Mouse (Mus musculus) kidney, postnatal 36 days (tissue): ENCODE results near the gene Tdrd12.
"Not testable (repeated sequence)": the region's sequence is repeated elsewhere in the genome, so short reads cannot be mapped to it uniquely, and the experiment has no call there.

Experiments
- DNase-seq, 2 experiments: peaks; one replicate each; pipeline ENCODE4 v3.0.0; 2021 to 2022; ENCODE audit warnings: mixed read lengths in 2 of 2

The Tdrd12 gene

DNA sequence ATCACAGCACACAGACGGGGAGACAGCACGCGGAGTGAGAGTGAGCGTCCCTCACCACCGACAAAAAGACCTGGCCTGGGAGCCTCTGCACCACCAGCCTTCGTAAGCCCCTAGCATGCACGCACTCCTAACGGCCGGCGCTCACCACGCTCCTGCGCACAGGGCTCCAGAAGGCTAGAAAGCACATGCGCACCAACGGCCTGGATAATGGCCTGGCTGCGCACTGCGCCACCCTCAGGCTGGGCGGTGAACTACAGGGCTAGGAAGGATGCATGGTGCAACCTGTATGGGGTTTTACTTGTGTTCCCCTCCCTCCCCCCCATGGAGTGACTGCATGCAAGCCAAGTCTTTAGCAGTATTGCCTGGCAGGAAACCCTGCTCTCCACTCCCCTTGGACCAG is at the start of gene Tdrd12:
Gene Tdrd12 (minus strand): TSS at position 184 of the 400 bp plus-strand sequence.
- DNase-seq, result no peak

DNA sequence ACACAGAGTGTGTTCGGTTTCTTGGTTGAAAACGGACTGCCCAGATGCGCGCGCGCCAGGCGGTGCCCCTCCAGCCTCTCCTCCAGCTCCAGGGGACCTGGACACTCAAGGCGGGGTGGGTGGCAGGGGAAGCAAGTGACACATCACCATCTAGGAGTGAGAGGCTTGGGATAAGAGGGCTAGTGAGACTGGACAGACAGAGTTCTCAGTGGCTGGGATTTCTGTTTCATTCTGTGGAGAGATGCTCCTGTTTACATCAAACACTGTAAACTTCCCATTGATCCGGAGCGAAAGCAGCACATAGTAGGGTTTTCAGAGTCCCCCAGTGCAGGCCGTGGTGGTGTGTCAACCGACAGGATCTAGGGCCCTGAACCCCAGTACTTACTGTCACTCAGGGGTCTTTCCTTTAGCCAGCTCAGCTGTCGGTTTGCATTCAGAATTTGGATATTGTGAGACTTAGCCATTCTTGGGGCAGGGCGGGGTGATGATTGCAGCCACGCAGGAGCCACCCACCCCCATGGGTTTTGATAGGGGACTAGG is 49.4 kb upstream of the Tdrd12 start:
- DNase-seq, result no peak

DNA sequence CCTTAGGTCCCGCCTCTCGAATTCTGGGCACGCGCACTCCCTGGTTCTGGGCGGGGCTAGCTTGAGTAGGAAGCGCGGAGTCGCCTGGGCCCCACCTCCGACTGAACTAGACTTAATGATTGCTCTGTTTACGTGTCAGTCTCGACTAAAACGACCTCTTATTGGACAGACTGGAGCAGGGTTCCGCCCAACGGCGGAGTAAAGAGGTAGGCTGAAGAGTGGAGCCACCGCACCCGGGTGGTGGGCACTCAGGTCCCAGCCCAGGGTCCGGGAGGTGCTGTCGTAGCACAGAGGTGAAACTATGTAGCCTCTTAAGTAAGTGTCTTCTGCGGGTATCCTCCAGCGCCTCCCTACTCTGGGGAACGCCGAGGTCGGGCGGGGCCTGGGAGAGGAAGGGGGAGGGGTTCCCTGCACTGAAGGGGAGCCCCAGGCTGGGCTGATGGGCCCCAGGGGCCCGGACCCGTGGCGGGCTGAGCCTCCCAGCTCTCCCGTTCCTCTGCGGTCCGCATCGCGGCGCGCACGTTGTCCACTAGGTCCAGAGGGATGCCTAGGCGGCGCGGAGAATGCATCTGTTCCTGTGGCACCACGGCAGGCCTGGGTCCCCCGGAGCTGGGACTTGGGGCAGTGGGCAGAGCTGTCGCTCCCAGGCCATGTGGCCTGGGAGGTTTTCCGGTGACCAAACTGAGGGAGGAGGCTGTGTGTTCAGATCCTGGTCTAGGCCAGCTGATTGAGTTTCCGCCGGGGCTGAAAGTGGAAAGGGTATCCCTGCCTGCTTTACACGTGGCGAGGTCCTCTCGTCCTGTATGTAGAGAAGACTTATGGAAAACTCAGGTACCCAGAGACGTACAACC is 48.7 kb upstream of the Tdrd12 start, which contains the start of gene Ankrd27:
Gene Ankrd27 (plus strand): TSS at position 190 of the 851 bp plus-strand sequence.
- DNase-seq, result peak; percentile 97

DNA sequence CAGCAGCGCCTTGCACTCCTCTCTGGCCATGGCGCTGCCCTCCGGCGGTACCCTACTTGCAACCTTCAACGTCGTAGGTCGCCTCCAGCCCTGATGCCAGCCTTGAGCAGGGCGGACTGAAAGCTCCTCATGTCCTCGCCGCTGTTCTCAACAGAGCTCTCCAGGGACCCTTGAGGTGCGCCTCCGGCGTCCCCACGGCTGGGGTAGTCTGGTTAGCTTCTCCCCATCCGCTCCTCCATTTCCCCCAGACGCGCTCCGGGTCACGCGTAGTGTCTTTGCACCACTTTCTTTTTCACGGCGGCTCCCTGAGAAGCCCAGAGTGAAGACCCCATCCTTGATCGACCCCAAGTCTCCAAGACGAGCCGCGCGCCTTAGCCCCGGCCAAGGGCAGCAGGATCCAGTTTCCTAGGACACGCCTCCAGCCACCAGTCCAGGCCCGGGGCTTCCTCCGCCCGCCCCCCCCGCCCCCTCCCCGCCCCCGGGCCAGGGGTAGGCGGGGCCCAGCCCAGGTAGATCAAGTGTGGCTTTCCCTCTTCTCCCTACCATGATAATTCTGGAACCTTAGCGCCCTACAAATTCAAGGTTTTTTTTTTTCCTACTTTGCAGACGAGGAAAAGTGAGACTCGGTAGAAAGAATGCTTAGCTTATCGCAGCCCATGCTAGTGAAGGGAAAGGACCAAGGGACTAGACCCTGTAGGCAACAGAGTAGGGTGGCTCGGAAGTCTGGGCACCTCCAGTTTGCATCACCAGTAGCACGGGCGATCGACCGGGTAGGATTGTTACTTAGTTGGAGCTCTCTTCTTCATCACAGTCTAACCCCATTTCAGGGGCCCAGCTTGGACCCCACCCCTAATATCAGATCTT is 47.9 kb upstream of the Tdrd12 start, which contains the start of gene Rgs9bp:
Gene Rgs9bp (minus strand): TSS at position 392 of the 864 bp plus-strand sequence.
- peak; percentile 75 to 80 for DNase-seq

DNA sequence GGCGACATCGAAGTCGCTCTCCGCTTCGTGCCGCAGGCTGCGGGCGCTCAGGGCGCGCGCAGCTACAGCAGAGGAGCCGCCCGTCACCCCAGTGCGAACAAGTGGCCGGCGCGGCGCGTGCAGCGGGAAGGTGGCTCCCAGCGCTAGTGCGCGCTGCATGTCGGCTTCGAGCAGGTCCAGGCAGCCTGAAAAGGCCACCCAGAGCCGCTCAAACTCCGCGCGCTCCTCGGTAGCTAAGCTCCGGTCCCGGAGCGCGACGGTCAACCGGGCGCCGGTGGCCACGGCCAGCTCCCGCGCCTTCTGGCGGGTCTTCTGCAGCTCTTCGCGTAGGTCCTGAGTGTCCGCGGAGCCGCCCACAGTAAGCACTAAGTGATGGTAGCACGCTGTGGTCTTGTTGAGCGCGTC is 47.2 kb upstream of the Tdrd12 start:
- DNase-seq, result peak in 1 of 2 experiments; percentile 61

DNA sequence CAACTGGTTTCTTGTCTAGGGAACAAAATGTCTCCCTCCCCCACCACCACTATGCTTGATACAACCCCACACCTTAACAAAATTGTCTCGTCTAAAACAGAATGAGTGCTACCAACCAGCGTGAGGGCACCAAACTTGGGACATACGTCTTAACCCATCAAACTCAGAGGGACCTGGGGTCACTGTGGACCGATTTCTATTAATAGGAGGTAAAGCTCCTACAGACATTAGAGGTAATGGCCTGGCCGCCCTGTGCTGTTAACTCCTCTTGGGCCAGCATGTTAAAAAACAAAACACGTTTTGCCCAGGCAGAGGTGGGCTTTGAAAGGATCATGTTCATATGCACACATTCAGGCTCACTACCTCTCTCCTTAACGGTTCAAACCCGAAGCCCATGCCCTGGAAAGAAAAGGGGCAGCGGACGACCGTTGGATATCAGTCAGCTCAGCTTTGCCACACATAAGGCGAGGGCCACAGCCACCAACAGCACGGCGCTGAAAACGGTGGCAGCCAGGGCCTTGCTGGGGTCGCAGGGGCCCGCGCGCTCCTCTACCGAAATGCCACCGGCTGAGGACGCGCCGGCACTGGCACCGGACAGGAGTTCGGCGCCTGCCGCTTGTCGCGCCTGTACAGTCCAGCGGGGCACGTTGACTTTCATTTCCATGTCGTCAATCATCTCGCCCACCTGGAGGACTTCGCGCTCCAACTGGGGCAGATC is 46.7 kb upstream of the Tdrd12 start:
- no peak for DNase-seq

DNA sequence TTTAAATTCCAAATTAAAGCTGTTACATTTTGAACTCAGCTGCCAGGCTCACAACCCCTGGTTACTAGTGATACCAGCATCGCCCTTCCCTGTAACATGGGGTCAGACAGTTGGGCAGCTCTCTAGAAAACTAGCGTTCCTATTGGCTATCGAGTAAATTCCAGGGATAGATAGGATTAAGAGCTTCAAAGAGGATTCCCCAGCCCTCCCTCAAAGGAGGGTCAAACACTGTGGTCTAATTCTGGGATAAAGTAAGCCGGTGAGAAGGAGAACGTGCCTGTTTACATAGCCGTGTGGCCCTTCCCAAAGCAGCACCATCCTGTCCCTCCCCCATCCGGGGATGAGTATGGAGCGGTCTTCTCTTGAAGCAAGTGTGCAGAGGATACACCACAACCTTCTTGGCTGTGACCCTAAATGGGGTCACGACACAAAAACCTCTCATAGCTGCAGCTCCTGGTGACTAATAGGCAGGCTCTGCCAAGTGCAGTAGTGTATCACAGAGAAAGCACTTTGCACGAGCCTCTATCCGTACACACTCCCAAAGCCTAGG is 46.0 kb upstream of the Tdrd12 start:
- DNase-seq, result no peak

DNA sequence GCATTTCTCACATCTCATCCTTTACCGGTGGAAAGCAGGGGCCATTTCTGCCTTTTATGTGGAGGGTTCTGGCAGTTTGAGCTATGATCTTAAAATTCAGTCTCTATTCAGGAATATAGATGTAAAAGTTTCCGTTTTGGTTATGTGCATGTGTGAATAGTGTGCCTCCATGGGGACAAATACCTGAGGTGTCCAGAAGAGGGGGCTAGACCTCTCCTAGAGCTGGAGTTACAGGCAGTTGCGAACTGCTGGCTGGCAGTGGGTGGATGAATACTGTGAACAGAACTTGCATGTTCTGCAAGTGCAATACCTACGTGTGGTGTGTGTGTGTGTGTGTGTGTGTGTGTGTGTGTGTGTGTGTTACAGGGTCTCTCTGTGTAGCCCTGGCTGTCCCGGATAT is 45.2 kb upstream of the Tdrd12 start:
- DNase-seq, result no peak

DNA sequence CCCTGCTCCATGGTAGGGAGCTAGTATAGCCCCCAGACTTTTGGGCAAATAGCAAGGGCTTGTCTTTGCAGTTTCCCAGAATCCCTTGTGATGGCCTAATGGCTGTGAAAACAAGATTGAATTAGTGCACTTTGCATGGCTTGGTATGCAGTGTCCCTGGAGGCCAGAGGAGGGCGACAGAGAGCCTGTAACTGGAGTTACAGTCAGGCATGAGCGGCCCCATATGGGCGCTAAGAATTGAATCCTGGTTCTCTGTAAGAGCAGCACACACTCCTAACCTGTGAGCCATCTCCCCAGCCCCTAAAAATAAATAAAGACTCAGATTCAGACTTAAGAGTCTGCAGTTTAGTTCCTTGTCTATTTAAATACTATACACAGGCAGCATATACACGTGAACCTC is 42.3 kb upstream of the Tdrd12 start:
- peak; percentile 41 to 82 for DNase-seq

DNA sequence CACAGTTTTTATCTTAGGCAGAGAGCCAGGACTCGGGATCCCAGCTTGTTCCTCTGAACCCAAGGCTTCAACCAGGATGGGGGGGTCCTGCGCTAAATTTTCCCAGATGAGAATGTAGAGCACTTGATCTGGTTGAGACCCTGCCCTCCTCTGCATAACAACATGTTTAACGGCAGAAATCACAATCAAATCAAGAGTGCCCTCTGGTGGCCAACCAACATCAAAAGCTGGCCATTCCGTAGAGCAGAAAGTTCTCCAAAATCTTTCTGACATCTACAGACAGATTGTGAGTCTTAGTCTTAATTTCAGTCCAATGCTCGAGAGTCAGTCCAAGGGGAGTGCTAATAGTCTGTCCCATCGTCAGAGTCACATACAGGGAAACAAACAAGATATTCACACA is 33.3 kb upstream of the Tdrd12 start:
- peak in 1 of 2 experiments; percentile 24 for DNase-seq

DNA sequence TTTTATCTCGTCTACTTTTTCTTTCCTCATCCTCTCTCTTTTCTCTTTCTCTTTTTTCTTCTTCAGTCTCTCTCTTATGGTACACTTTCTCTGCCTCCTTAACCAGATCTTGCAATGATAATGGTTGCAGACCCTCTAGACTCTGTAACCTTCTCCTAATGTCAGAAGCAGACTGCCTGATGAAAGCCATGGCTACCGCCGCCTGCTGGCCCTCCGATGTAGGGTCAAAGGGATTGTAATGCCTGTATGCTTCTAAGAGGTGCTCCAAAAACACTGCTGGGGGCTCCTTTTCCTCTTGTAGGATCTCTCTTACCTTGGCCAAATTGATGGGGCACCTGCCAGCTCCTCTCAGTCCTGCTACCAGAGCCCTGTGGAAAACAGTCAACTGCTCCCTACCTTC is 32.2 kb upstream of the Tdrd12 start:
- DNase-seq, result not testable (repeated sequence)

DNA sequence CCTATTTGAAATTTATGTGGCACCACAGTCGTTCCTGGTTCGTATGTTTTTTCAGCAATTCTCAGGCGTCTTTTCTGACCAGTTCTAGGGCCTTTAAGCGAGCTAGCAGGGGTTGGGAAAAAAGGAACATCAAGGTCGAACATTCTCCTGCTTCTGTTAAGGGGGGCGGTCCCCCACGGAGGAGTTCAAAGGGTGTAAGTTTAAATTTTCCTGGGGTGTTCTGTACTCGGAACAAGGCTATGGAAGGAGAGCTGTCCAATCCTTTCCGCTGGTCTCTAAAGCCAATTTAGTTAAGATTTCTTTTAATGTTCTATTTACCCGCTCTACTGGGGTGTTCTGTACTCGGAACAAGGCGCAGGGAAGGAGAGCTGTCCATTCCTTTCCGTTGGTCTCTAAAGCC is 28.4 kb upstream of the Tdrd12 start:
- DNase-seq, result peak; percentile 42 to 45

DNA sequence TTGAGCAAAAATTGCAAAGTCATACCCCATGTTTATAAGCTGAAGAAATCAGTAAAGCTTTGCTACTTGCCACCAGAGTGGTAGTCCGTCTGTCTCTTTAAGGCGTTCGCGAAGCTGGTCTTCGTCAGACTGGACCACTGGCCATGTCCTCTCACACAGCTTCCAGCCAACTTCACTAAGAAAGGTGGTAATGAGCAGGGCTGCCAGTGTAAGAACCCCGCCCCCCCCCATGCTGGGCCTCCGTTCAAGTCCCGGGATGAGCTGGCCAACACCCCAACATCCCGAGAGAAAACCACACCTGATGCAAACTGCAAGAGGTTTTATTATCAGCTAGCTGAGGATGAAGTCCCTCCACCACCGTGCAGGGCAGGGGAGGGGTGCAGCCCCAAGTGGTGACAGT is 27.3 kb upstream of the Tdrd12 start:
- peak in 1 of 2 experiments; percentile 53 for DNase-seq

DNA sequence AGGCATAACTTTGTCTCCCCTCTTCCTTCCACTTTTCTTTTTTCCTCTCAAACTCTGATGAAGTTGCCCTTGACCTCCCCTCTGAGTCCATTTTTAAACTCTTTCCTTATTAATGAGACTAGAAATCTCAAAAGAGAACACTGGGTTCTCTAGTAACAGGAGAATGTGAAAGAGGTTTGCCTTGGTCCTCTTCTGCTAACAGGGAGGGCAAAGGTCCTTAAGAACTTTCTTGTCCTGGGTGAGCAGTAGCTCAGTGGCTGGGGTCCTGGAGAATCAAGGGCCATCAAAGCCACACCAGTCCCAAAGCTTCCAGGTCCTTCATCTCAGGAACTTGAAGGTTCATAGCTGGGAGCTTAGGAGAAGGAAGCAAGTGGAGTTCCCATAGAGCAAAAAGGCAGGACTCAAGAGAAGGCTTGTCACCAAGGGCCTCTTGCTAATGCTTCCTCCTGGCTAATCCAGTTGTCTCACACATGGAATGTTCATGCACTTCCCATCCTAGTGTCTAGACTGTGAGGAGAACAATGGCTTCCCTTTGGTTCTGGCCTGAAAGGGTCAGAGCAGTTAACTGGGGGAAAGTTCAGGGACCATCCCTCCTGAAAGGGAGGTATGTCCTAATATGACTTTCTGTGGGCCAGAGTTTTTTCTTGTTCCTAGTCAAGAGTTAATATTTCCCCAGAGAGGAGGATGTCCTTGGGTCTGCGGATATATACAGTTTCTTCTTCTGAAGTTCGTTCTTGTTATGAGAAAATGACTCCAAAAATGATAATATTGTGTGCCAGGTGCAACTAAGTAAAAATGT is 26.7 kb upstream of the Tdrd12 start:
- DNase-seq, result peak; percentile 35 to 57

DNA sequence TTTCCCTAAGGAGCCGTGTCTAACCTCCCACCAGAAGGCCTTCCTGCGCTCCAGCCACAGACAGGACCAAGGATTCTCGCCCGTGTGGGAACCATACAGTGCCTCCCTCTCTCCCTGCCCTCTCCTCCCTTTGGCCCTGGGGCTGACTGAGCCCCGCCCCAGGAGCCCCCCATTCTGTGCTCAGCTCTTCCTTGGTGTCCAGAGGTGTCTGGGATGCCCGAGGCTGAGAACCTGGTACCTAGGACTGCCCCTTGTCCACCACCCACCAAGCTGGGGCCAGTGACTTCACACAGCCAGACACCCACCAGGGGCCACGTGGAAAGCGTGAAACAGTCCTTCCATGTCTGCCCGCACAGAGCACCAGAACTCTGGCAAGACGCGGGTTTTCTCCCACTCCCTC is 25.5 kb upstream of the Tdrd12 start:
- DNase-seq, result no peak

DNA sequence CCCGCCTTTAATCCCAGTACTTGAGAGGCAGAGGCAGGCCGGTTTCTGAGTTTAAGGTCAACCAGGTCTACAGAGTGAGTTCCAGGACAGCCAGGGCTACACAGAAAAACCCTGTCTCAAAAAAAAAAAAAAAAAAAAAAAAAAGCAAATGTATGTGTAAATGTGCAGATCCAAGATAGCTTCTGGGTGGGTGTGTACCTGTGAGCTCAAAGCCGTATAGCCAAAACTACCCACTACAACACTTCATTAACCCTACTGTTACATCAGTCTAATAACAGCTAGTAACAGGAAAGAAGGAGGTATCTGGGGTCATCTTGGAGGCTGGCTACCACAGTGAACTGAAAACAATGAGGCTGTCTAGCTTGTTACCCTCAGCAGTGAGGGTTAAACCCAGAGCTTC is 22.3 kb upstream of the Tdrd12 start:
- DNase-seq, result no peak

DNA sequence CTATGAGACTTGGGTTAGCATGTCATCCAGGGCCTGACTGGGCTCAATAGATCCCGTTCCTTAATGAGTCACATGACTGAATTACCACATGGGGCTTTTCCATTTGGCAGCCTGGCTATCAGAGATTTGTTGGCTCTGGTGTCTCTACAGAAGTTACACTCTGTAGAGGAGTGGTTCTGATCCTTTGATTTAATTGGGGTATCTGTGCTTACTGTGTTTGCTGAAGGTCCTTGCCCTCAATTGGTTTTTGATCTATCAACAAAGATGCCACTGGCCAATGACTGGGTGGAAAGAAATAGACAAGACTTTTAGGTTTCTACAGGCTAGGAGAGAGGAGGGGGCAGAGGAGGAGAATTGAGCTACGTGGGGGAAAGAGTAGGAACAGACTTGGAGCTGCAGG is 21.1 kb upstream of the Tdrd12 start:
- no peak for DNase-seq

DNA sequence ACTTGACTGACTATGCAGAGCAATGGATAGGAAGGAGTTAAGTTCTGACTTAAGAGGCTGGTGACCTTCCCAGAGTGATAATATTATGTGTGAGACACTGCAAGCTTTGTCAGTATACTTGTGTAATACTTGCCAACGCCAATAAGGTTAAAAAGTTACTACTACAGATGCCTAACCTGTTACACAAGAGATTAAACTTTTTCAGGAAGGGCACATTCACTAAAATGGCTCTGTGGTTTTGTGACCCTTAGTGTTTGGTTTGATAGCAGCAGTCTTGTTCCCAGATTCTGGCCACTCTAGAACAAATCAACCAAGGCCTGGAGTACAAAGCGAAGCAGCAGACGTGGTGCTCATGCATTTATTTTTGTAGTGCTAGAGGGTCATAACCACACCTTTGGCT is 20.0 kb upstream of the Tdrd12 start:
- peak in 1 of 2 experiments; percentile 70 for DNase-seq

DNA sequence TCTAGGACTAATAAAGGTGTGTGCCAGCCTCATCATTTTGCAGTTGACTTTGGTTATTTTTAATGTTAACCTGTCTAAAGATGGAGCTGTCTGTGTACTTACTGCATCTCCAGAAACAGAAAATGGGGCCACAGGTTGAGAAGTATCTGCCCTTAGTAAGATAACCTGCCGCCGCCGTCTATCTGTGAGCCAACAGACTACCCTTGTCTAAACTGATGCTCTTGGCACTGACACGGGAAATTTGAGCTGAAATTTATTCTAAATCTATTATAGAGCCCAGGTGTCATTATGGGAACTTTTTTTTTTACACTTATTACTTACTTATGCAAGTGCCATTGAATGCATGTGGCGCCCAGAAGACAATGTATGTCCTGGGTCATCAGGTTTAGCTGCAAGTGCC is 19.4 kb upstream of the Tdrd12 start:
- no peak for DNase-seq

DNA sequence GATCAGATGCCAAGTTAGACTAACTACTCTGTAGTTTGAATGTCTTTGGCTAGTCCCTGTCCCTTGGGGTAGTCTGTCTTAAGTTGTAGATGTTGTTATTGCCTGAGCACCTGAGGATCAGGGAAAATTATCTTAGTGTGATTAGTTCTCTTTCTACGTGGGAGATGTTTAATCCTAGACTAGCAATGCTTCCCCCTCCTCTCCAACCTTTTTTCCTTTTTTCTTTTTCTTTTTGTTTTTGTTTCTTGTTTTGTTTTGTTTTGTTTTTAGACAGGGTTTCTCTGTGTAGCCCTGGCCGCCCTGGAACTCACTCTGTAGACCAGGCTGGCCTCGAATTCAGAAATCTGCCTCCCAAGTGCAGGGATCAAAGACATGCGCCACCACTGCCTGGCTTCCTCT is 18.7 kb upstream of the Tdrd12 start, which contains the start of gene Nudt19:
Gene Nudt19 (minus strand): TSS at position 100 of the 399 bp plus-strand sequence.
- DNase-seq, result no peak
